Mouse (Mus musculus) cerebellum, adult 18-20 months (tissue): ENCODE measurements around the gene Gm49510.
"Not testable (repeated sequence)": the region's sequence is repeated elsewhere in the genome, so short reads cannot be mapped to it uniquely, and the experiment has no call there.

Source experiments
- DNase-seq, 2 experiments: peaks; one replicate each; pipeline ENCODE4 v3.0.0; 2021

Gene Gm49510

GRCm38 (mm10) chr15:78878792-78879516 is 20.5 kb upstream of the Gm49510 start:
- not testable (repeated sequence) for DNase-seq

GRCm38 (mm10) chr15:78880432-78880831 is 19.0 kb upstream of the Gm49510 start:
- no peak for DNase-seq

GRCm38 (mm10) chr15:78881828-78882227 is 17.6 kb upstream of the Gm49510 start:
- DNase-seq = no peak

- DNase-seq = no peak
These were observed 10.0 kb upstream of the Gm49510 start for GRCm38 (mm10) chr15:78889401-78889853.

GRCm38 (mm10) chr15:78892440-78892839 is 7.0 kb upstream of the Gm49510 start:
- no peak for DNase-seq

- DNase-seq = no peak
These were observed 4.7 kb upstream of the Gm49510 start for GRCm38 (mm10) chr15:78894726-78895125.

GRCm38 (mm10) chr15:78895741-78896140 is 3.7 kb upstream of the Gm49510 start:
- no peak for DNase-seq

GRCm38 (mm10) chr15:78896149-78896548 is 3.3 kb upstream of the Gm49510 start:
- no peak for DNase-seq

GRCm38 (mm10) chr15:78897488-78897887 is 2.0 kb upstream of the Gm49510 start:
- no peak for DNase-seq

- no peak for DNase-seq
These were observed 913 bp upstream of the Gm49510 start for GRCm38 (mm10) chr15:78898507-78899001.

- peak; percentile 50 to 66 for DNase-seq
These were observed 495 bp downstream of the Gm49510 start, which contains the start of gene Sh3bp1 for GRCm38 (mm10) chr15:78899740-78900584. Sh3bp1 (plus strand) TSS chr15:78899768.

GRCm38 (mm10) chr15:78900585-78901421 is 1.3 kb downstream of the Gm49510 start:
- DNase-seq = no peak

GRCm38 (mm10) chr15:78901422-78901789 is 1.9 kb downstream of the Gm49510 start:
- DNase-seq = no peak

- peak; percentile 82 to 90 for DNase-seq
These were observed 3.8 kb downstream of the Gm49510 start for GRCm38 (mm10) chr15:78903243-78903642.

- DNase-seq = no peak
These were observed 8.9 kb downstream of the Gm49510 start for GRCm38 (mm10) chr15:78908399-78908798.

GRCm38 (mm10) chr15:78908982-78909381 is 9.5 kb downstream of the Gm49510 start:
- DNase-seq = no peak

GRCm38 (mm10) chr15:78912040-78912439 is 12.6 kb downstream of the Gm49510 start:
- DNase-seq = peak; percentile 60 to 73

GRCm38 (mm10) chr15:78913632-78914090 is 14.2 kb downstream of the Gm49510 start, which contains the start of gene Pdxp:
Pdxp (plus strand) TSS chr15:78913919.
- DNase-seq = peak; percentile 97 to 99

- peak; percentile 65 to 79 for DNase-seq
These were observed 14.8 kb downstream of the Gm49510 start for GRCm38 (mm10) chr15:78914091-78914822.

- peak in 1 of 2 experiments; percentile 57 for DNase-seq
These were observed 15.6 kb downstream of the Gm49510 start for GRCm38 (mm10) chr15:78914823-78915659.

GRCm38 (mm10) chr15:78915660-78916017 is 16.2 kb downstream of the Gm49510 start:
- peak; percentile 77 to 90 for DNase-seq
